Mouse (Mus musculus) megakaryocyte-erythroid progenitor cell, adult 5 weeks (primary cell): ENCODE measurements around the gene Pdk4. TPM values are rescaled to one million over a fixed set of nuclear protein-coding genes. Genes with fewer than 3 reads are reported as not detected.

Experiments used
- polyA plus RNA-seq: library from polyadenylated mRNA; stranded (reverse); fragments of >175 nt; gene quantifications from 2 replicates; pipeline ENCODE4 v1.2.3, GENCODE M21; 2012

The Pdk4 gene
- 0.45 TPM in 1 of 2 replicates, not detected in the other for polyA plus RNA-seq

DNA sequence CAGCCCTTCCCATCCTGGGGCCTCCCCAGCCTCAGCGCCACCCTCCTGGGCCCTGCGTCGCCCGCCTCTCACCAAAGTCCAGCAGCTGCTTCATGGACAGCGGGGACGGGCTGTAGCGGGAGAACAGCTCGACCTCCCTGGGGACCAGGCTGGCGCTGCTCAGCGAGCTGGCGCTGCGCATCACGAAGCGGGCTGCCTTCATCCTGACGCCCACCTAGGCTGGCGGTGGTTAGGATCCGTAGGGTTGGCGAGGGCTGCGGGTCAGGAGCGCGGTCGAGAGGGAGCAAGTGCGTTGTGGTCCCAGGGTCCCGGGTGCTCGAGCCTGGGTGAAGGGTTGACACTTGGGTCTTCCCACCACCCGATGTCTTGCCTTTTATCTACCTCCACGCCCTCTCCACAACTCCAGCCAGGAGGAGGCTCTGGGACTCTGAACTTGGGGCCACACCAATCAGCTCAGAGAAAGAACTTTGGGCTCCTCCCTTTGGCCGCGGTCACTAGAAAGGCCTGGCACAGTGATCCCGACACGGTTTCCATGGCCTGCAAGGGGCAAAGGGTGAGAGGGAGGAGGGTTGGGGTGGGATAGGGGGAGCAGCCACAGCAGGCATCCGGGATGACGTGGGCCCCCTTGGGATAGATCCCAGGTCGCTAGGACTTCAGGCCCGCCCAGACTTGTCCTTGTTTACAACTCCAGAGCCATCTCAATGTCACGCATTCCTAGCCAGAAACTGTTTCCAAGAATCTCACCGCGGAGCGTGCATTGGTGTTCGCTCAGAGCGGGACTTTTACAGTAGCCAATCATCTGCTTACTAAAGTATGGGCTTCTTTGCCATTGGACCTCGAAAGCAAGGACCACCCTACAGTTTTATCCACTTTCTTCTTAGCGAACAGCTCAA is at the start of gene Pdk4:
Gene Pdk4 (minus strand): TSS at position 349 of the 893 bp plus-strand sequence.

Other genes starting within 250 kb of the Pdk4 start
- 0.59 and 0.88 TPM in 2 replicates for gene Pon3, start 240.0 kb downstream of the Pdk4 start, polyA plus RNA-seq
- gene Pon2, start 197.9 kb downstream of the Pdk4 start, polyA plus RNA-seq = 29.8 and 32.0 TPM in 2 replicates
- 0.02 TPM in 1 of 2 replicates, not detected in the other for gene Asb4, start 112.9 kb downstream of the Pdk4 start, polyA plus RNA-seq
- gene Dync1i1, start 229.3 kb upstream of the Pdk4 start, polyA plus RNA-seq = 0.02 and 0.06 TPM in 2 replicates